Mouse (Mus musculus): ENCODE measurements around the gene Gprasp2.
"Not testable (repeated sequence)": the region's sequence is repeated elsewhere in the genome, so short reads cannot be mapped to it uniquely, and the experiment has no call there.

GRCm38 (mm10) chrX:135835896-135836295 lies 2.9 kb upstream of the Gprasp2 start:
- TF ChIP-seq CTCF, EP300 (IDR thresholded peaks at IDR 0.05): not testable (repeated sequence)

All from lung, postnatal 0 days (tissue).